Mouse (Mus musculus) urinary bladder, postnatal 14 days (tissue): ENCODE results near the gene Prl2b1.

Experiments used
- DNase-seq: peaks from one replicate; pipeline ENCODE4 v3.0.0; 2021; ENCODE audit warnings: low spot score

Gene Prl2b1

GRCm38 (mm10) chr13:27390746-27391145 is at the start of gene Prl2b1:
Prl2b1 (minus strand) TSS chr13:27390846.
- DNase-seq = no peak

DNA sequence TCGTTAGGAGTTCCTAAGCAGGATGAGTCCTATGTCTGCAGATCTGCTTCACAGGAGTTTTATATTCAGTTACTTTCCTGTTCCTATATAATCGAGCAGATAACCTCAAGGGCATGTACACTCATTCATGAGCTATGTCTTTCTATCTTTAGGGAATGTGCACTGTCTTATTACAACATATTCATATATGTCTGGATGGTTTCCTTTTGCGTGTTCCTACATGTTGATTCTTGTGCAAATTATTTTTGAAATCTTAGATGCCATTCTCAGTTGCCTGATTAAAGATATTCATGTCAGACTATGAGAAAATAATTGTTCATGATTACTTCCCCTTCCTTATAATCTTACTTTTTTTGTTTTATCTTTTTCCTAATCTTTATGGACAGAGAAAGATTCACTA is 47.9 kb upstream of the Prl2b1 start, which contains the start of gene Prl8a6:
Gene Prl8a6 (minus strand): TSS at position 101 of the 400 bp plus-strand sequence.
- no peak for DNase-seq

- no peak for DNase-seq
These were observed 42.5 kb upstream of the Prl2b1 start for GRCm38 (mm10) chr13:27433159-27433558.

- no peak for DNase-seq
These were observed 23.0 kb upstream of the Prl2b1 start for GRCm38 (mm10) chr13:27413640-27414039.

GRCm38 (mm10) chr13:27399061-27399724 is 8.5 kb upstream of the Prl2b1 start:
- DNase-seq = no peak

DNA sequence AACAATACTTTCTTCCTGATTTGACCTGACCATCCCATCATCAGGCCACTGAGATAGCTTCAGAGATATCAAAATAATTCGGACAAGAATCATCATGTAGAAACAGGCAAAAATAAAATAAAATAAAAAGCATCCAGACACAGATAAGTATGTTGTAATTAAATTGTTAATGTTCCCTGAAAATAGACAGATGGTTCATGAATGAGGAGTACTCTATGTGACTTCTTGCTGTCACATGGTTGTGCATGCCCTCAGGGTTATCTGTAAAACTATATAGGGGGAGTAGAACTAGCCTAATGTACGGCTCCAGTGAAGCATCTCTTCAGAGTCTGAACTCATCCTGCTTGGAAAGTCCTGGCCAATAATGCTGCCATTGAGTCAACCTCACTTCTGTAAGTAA is 45.3 kb downstream of the Prl2b1 start, which contains the start of gene Prl8a2:
Gene Prl8a2 (plus strand): TSS at position 301 of the 400 bp plus-strand sequence.
- DNase-seq = no peak

DNA sequence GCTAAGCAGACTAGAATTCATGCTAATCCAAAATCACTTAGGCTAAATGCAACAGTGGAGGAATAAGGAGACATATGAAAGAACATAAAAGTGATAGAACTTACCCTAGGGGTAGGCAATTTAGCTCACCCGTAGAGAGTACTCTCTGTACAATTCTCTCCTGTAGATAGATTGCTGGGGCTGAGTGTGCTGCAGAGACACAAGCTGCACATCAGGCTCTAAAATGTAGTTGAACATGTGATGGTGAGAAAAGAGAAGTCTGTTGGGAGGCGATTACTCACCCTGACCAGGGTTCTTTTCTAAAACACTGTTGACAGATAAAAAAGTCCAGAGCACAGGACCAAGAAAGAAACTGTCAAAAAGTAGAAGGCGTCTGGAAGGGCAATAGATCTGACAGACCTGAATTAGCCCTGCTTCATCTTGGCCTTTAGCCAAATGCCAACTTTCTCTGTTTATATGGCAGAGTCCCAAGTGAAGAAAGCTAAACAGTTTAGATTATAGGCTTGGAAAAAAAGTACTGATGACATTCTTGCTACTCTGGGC is 47.8 kb downstream of the Prl2b1 start:
- DNase-seq = no peak

DNA sequence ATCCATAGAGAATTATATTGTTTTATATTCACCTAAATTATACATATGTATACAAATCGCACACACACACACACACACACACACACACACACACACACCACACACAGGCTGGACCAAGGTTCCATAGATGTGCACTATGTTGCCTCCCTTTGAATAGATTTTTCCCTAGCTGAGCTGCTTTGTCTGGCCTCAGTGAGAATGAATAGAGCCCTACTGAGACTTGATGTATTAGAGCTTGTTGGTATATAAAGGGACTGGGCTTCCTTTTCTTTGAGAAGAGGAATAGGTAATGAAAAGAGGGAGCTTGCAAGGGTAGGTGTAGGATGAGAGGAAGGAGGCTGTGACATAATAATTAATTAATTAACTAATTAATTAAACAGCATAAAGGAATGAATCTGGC is 55.7 kb downstream of the Prl2b1 start:
- DNase-seq = no peak
